Mouse (Mus musculus) heart, adult 2 months (tissue): ENCODE measurements around the gene Shroom3. TPM values are rescaled to one million over a fixed set of nuclear protein-coding genes. Genes with fewer than 3 reads are reported as not detected.

Experiments used
- DNase-seq, 2 experiments: peaks; one replicate each; pipeline ENCODE4 v3.0.0; 2021
- H3K27ac ChIP-seq: fragments of 200-600 bp; 2 replicates; pipeline ENCODE4 v1.8.1; 2022
- H3K27me3 ChIP-seq: fragments of 200-500 bp; 2 replicates; pipeline ENCODE4 v1.6.1; 2012; ENCODE audit warnings: mild to moderate bottlenecking, low read length, inconsistent platforms, mixed read lengths; ENCODE audit not compliant: control insufficient read depth, insufficient read depth
- H3K36me3 ChIP-seq: fragments of 200-500 bp; 2 replicates; pipeline ENCODE4 v1.6.1; 2012; ENCODE audit warnings: low read length, inconsistent platforms; ENCODE audit not compliant: control insufficient read depth, insufficient read depth
- H3K4me1 ChIP-seq: fragments of 200-500 bp; 2 replicates; pipeline ENCODE4 v1.6.1; 2011; ENCODE audit warnings: low read length; ENCODE audit not compliant: control insufficient read depth, insufficient read depth
- H3K4me3 ChIP-seq: fragments of 200-600 bp; 2 replicates; pipeline ENCODE4 v1.8.1; 2022
- H3K79me2 ChIP-seq: fragments of 200-500 bp; replicated peaks from 2 replicates; pipeline ENCODE4 v1.6.1; 2012; ENCODE audit warnings: mild to moderate bottlenecking, inconsistent platforms, low read length, moderate library complexity, mixed read lengths; ENCODE audit not compliant: control insufficient read depth, insufficient read depth
- H3K9ac ChIP-seq: fragments of 200-500 bp; 2 replicates; pipeline ENCODE4 v1.6.1; 2012; ENCODE audit warnings: low read depth, mild to moderate bottlenecking, control low read depth, inconsistent platforms, low read length, mixed read lengths
- CTCF ChIP-seq: fragments of 200-600 bp; IDR thresholded peaks from 2 replicates; pipeline ENCODE4 v1.8.1; 2022; ENCODE audit warnings: antibody characterized with exemption, mild to moderate bottlenecking, moderate library complexity
- EP300 ChIP-seq: fragments of 200-500 bp; IDR thresholded peaks from 2 replicates; pipeline ENCODE4 v1.6.1; 2011; ENCODE audit warnings: low read depth, low read length, control low read depth; ENCODE audit not compliant: insufficient read depth
- POLR2A ChIP-seq: fragments of 200-500 bp; IDR thresholded peaks from 2 replicates; pipeline ENCODE4 v1.6.1; 2011; ENCODE audit warnings: mild to moderate bottlenecking, low read depth, low read length, control low read depth; ENCODE audit not compliant: insufficient read depth
- WGBS: fragments of 180-500 bp; shearing (Covaris S2); methylation state at CpG from one replicate; pipeline ENCODE4 v1.1.7; 2018; 5-methylcytosine and 5-hydroxymethylcytosine counted together
- intact Hi-C: fragments of 180-260 bp; cut with DNase I; formaldehyde crosslinking; loops from one replicate; pipeline ENCODE4 v1.15.1; 2025
- polyA plus RNA-seq: library from polyadenylated mRNA; depleted of rRNA; stranded (reverse); fragments of >200 nt; gene quantifications from 2 replicates; pipeline ENCODE4 v1.2.3, GENCODE M21; 2012
- total RNA-seq, 2 experiments: library from RNA; stranded (reverse); gene quantifications; 2 replicates each; pipeline ENCODE4 v1.2.3; 2021

The Shroom3 gene
- total and polyA plus RNA-seq, 3 experiments: 32.8 to 38.5 (median 32.8) TPM

DNA sequence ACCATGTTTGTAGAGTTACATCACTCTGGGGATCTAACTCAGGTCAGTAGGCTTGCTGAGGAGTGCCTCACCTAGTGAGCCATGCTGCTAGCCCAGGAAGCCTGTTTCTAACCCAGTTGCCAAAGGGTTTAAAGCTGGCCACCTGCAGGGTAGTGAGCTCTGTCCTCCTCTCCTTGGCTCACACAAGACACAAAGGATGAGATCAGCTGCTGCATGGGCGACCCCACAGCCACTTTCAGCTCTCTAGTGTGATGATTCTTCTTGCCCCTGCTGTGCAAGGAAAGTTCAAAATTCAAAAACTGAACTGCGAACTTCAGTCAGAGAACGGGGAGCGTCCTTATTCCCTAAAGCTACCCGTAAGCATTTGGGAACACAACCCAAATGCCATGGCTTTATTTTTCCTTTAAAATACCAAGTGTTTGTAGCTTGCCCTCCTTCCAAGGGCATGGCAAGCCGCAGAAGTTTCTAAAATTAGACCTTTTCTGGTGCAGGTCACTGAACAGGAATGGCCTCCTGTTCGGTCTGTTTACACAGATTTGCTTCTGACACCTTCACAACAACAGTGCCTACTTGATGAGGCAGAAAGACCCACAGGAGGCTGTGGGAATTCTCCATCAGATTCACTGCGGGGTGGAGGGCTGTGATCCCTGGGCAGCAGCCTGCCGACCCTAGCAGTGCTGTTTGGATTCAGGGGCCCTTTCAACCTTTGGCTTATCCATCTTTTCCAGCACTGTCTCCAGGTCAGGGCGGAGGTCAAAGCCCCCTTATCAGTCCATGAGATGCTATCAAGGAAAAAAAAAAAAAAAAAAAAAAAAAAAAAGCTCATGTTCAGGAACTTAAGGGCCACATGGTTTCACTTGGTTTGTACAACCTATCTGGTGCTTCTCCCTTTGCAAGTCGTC, 113.1 kb downstream of the Shroom3 start:
- H3K4me1 ChIP-seq: peaks cover 3% of the 10 kb centered on the region; the same call in 1 of the 2 replicates
- WGBS: 54% methylated on average over 11 of the region's 11 CpGs
- H3K27ac ChIP-seq: peak overlapping the region; percentile 11; the same call in 1 of the 2 replicates
- TF ChIP-seq CTCF: no peak
- no peak for TF ChIP-seq POLR2A
- no peak for TF ChIP-seq EP300
- no peaks in the 10 kb centered on the region for H3K79me2 ChIP-seq
- no peak overlapping the region for H3K9ac ChIP-seq
- H3K36me3 ChIP-seq: no peaks in the 10 kb centered on the region
- no peak overlapping the region for H3K4me3 ChIP-seq
- H3K27me3 ChIP-seq: no peaks in the 10 kb centered on the region
- intact Hi-C loops: no loop called here
- no peak for DNase-seq

DNA sequence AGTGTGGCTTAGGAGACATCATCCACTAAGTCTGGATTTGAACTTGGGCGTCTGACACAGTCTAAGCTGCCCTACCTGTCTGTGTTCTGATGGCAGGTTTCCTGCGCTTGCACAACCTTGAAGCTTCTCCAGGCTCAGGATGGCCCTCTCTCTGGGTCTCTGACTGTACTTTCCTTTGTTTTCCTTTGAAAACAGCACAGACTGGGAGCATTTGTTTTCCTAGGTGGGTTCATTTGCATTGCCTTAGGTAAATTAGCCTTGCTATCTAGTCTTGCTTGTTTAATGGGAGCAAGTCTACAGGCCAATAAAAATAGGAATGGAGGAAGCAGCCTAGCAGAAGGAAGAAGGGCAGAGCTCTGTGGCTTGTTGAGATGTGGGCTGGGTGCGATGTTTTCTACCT, 114.7 kb downstream of the Shroom3 start:
- H3K27ac ChIP-seq: no peak overlapping the region
- no peaks in the 10 kb centered on the region for H3K36me3 ChIP-seq
- no peak for DNase-seq
- no peak overlapping the region for H3K9ac ChIP-seq
- no peaks in the 10 kb centered on the region for H3K79me2 ChIP-seq
- WGBS: 78% methylated on average over 3 of the region's 3 CpGs
- intact Hi-C loops: no loop called here
- H3K27me3 ChIP-seq: no peaks in the 10 kb centered on the region
- no peak overlapping the region for H3K4me3 ChIP-seq
- no peak for TF ChIP-seq POLR2A
- no peak for TF ChIP-seq EP300
- no peak for TF ChIP-seq CTCF
- H3K4me1 ChIP-seq: peaks cover 3% of the 10 kb centered on the region; the same call in 1 of the 2 replicates

DNA sequence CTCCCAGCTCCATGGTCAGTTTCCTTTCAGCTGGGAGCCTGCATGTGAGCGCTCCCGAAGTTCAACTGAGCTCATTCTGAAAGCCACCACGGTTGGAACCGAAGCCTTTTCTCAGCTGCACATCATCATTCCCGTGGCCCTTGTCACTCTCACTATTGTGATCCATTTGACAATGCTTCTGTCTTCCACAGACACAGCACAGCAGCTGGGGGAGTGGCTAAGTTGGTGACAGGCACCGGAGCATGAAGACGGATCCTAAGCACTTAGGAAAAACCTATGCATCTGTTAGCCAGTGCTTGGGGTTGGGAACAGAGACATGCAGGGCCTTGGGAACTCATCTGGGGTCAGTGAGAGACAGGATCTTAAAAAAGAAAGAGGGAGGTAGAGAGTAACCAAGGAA, 121.1 kb downstream of the Shroom3 start:
- Histone ChIP-seq H3K4me3 (no peak overlapping the region), H3K4me1 (peaks cover 1% of the 10 kb centered on the region; the same call in 1 of the 2 replicates), H3K9ac (no peak overlapping the region), H3K36me3 (no peaks in the 10 kb centered on the region), H3K27ac (no peak overlapping the region), H3K79me2 (no peaks in the 10 kb centered on the region), H3K27me3 (no peaks in the 10 kb centered on the region)
- intact Hi-C loops: no loop called here
- TF ChIP-seq POLR2A (no peak), EP300 (no peak), CTCF (no peak)
- no peak for DNase-seq
- WGBS: 38% methylated on average over 7 of the region's 7 CpGs

DNA sequence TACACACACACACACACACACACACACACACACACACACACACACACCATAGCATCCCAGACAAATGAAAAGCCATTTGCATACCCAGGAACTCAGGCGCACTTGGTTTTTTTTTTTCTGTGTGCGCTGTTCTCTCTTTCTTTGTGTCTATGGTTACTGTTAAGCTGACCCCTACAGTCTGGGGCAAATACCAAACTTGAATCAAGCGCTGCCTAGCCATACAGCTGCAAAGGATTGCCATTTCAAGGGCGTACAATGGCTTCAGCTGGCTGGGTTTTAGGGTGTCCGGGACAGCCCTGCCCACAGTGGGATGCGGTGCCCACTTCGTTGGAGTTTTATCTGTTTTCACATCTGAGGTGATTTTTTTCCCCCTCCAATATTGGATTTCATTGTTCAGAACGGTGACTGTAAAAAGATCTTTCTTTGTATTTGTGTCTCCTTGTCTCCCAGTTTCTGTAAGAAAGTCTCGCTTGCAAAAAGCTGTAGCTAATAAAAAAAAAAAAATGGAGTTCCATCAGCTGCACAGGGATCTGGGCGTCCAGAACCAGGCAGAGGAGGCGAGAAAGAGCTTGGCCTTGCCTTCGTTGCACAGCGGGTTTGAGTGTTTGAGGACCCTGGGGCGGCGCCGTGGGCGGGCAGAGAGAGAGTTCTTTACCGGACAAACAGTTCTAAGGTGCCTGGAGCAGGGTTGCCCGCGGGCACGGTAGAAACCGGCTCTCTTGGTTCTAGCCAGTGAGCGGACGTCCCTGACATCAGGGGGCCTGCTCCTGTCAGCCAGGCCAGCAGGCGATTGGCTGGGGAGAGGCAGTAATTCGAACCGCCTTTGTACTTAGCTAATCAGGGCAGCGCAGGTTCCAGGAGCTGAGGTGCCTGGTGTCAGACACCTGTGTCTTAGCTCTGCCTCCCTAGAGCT, 125.5 kb downstream of the Shroom3 start:
- intact Hi-C loops: loop anchor here (5.0 kb wide), 1 partner anchor 144 kb away; no protein-coding TSS in a partner anchor
- WGBS: 26% methylated on average over 28 of the region's 28 CpGs
- peak overlapping the region; percentile 45 for H3K4me3 ChIP-seq

DNA sequence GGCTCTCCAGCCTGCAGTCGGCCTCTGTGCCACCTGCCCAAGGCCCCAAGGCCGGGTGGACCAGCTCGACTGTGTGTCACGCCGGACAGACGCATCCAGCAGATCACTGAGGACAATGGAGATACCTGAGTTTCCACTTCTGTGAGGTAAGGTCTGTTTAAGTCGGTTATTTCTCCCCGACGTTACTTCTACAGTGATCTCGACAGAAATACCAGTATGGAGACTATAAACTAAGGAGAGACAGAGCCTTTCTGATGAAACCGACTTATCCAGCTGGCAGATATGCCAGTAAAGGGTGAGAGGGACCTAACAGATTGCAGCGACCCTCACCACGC, 126.1 kb downstream of the Shroom3 start:
- Histone ChIP-seq H3K79me2 (no peaks in the 10 kb centered on the region), H3K36me3 (no peaks in the 10 kb centered on the region), H3K9ac (peak overlapping the region; percentile 59), H3K27me3 (no peaks in the 10 kb centered on the region), H3K27ac (peak overlapping the region; percentile 82), H3K4me3 (peak overlapping the region; percentile 45), H3K4me1 (no peaks in the 10 kb centered on the region)
- TF ChIP-seq EP300 (0 out of 2 replicates have a peak, but pooled peaks have one; percentile 1), POLR2A (no peak), CTCF (no peak)
- WGBS: 40% methylated on average over 13 of the region's 13 CpGs
- intact Hi-C loops: loop anchor here (5.0 kb wide), 1 partner anchor 143 kb away; no protein-coding TSS in a partner anchor
- no peak for DNase-seq

More for the DNA sequence above, 125.5 kb downstream of the Shroom3 start:
- no peaks in the 10 kb centered on the region for H3K79me2 ChIP-seq
- peak; percentile 70 to 84 for DNase-seq
- no peaks in the 10 kb centered on the region for H3K36me3 ChIP-seq
- H3K9ac ChIP-seq: peak overlapping the region; percentile 59
- no peaks in the 10 kb centered on the region for H3K27me3 ChIP-seq
- TF ChIP-seq POLR2A (peak; percentile 76; the same call in 1 of the 2 replicates), CTCF (no peak), EP300 (0 out of 2 replicates have a peak, but pooled peaks have one; percentile 42)
- no peaks in the 10 kb centered on the region for H3K4me1 ChIP-seq
- peak overlapping the region; percentile 82 for H3K27ac ChIP-seq
